Mouse (Mus musculus) olfactory bulb, adult 2 months (tissue): ENCODE measurements around the gene Macf1. TPM values are rescaled to one million over a fixed set of nuclear protein-coding genes. Genes with fewer than 3 reads are reported as not detected.
A peak's percentile ranks its signal among the peaks of the same experiment; 100 is the strongest.

Source experiments
- H3K27ac ChIP-seq: fragments of 200-500 bp; 2 replicates; pipeline ENCODE4 v1.5.1; 2012; ENCODE audit warnings: low read depth, low read length; ENCODE audit not compliant: insufficient read depth
- H3K4me1 ChIP-seq: fragments of 200-500 bp; 2 replicates; pipeline ENCODE4 v1.6.1; 2012; ENCODE audit warnings: low read length; ENCODE audit not compliant: control insufficient read depth, insufficient read depth
- H3K4me3 ChIP-seq: fragments of 200-500 bp; 2 replicates; pipeline ENCODE4 v1.5.1; 2012; ENCODE audit warnings: mild to moderate bottlenecking, low read depth, low read length, moderate library complexity; ENCODE audit not compliant: insufficient read depth
- CTCF ChIP-seq: fragments of 200-500 bp; IDR thresholded peaks from 2 replicates; pipeline ENCODE4 v1.5.1; 2012; ENCODE audit warnings: low read depth, mild to moderate bottlenecking, low read length, moderate library complexity; ENCODE audit not compliant: insufficient read depth
- POLR2A ChIP-seq: fragments of 200-500 bp; IDR thresholded peaks from 2 replicates; pipeline ENCODE4 v1.6.1; 2012; ENCODE audit warnings: mild to moderate bottlenecking, low read depth, low read length, moderate library complexity; ENCODE audit not compliant: insufficient read depth
- WGBS: fragments of 180-500 bp; shearing (Covaris S2); methylation state at CpG from one replicate; pipeline ENCODE4 v1.1.7; 2018; 5-methylcytosine and 5-hydroxymethylcytosine counted together
- polyA plus RNA-seq: library from polyadenylated mRNA; stranded (reverse); fragments of >200 nt; gene quantifications from 2 replicates; pipeline ENCODE4 v1.2.4, GENCODE M21; 2012; ENCODE audit warnings: low replicate concordance; ENCODE audit not compliant: missing spikeins, insufficient read depth, insufficient read length

Macf1 gene
- polyA plus RNA-seq, 1 experiment: 508 TPM

DNA sequence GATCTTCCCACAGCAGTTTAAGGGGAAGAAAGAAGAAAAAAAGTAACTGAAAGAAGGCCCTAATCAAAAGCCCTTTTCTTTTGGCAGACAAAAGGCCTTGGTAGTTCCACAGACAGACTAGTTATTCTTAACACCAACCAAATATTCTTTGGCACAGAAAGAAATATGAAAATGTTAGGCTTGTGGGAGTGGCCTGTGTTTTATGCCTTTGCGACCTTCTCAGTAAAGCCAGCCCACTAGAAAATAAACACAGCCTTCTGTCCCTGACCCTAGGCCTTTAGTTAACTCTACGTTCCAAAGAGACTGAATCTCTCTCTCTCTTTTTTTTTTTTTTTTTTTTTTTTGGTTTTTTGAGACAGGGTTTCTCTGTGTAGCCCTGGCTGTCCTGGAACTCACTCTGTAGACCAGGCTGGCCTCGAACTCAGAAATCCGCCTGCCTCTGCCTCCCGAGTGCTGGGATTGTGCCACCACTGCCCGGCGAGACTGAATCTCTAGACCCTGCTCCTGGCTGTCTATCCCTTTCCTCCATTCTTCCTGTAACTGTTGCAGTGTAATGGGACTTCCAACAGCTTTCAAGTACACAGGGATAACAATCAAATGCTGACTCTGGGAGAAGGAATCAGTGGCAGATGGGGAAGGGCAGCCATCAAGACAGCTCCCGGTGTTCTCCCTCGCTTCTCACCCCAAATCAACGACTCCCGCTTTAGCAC is 85.5 kb downstream of the Macf1 start:
- 83% methylated on average over 11 of the region's 11 CpGs for WGBS
- Histone ChIP-seq H3K27ac (no peak overlapping the region), H3K4me3 (no peak overlapping the region), H3K4me1 (peaks cover 14% of the 10 kb centered on the region)
- TF ChIP-seq CTCF (no peak), POLR2A (no peak)

DNA sequence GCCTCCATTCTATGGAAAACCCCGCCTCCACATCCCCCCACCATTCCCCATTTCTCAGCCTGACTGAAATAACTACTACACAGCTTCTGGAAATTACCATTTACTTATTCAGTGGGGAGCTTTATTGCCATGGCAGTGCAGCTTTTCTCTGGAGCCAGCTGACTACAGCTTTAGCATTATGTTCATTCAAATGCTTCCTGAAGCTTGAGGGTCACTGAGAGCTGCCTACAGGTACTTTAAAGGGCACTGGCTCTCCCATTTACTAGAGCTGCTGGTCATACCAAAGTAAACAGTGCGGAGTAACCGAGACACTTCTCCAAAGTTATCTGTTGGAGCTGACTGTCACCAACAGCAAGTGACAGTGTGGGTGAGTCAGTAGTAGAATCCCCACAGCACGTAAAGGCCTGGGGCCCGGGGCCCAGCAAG is 89.8 kb downstream of the Macf1 start:
- peak overlapping the region; percentile 71 for H3K27ac ChIP-seq
- WGBS: 14% methylated on average over 5 of the region's 5 CpGs
- TF ChIP-seq POLR2A: no peak
- no peak for TF ChIP-seq CTCF

DNA sequence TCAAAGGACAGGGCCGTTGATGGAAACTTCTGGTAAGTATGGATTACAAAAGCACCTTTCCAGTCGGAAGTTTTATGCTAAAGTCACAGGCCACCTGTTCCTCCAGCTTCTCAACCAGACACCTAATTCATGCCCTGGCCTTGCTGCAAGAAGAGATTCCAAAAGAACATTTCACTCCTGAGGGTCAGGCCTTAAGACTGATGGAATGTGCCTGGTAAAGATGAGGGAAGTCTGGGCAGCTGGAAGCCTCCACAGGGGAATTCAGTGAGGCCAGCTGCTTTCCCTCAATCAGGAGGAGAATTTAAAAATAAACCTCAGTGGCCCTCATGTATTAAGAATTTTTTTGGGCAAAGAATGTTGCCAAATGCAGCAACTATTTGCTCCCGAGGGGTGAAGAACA is 90.5 kb downstream of the Macf1 start:
- Histone ChIP-seq H3K4me1 (peaks cover 23% of the 10 kb centered on the region), H3K27ac (peak overlapping the region; percentile 2), H3K4me3 (no peak overlapping the region)
- no peak for TF ChIP-seq POLR2A
- TF ChIP-seq CTCF: no peak
- WGBS: 23% methylated on average over 3 of the region's 3 CpGs

More for the DNA sequence above, 89.8 kb downstream of the Macf1 start:
- Histone ChIP-seq H3K4me3 (no peak overlapping the region), H3K4me1 (peaks cover 26% of the 10 kb centered on the region)

DNA sequence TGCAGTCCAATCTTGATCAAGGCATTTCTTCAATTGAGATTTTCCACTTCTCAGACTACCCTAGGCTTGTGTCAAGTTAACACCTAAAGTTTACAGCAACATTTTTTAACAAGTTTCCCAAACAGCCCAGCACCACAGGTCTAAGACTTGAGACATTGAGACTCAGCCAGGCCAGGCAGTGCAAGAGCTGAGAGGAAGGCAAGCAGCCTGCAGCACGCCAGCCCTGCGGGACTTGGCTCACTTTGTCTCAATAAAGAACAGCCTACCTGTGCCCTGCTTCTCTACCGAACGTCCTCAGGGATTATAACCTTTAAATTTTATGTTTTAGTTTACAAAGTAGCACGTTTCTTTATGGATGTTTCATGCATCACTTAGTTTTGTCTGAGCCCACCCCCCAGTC is 92.1 kb downstream of the Macf1 start:
- no peak overlapping the region for H3K4me3 ChIP-seq
- H3K27ac ChIP-seq: no peak overlapping the region
- peaks cover 21% of the 10 kb centered on the region for H3K4me1 ChIP-seq
- WGBS: 49% methylated on average over 5 of the region's 5 CpGs
- TF ChIP-seq POLR2A (no peak), CTCF (no peak)

DNA sequence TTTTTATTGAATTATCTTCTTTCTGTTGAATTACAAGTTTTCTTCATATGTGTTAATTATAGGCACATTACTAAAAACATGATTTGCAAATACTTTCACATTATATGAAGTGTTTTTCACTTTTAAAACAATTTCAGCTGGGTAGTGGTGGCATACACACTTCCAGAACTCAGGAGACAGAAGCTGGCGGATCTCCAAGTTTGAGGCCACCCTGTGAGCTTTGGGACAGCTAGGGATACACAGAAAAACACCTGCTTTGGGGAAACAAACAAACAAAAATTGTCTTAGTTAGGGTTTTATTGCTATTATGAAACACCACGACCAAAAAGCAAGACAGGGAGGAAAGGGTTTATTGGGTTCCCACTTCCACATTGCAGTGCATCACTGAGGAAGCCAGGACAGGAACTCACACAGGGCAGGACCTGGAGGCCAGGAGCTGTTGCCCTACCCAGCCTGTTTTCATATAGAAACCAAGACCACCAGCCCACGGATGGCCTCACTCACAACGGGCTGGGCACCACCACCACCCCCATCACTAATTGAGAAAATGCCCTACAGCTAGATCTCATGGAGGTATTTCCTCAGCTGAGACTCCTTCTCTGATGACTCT is 93.0 kb downstream of the Macf1 start:
- TF ChIP-seq POLR2A (no peak), CTCF (no peak)
- Histone ChIP-seq H3K4me3 (no peak overlapping the region), H3K27ac (no peak overlapping the region), H3K4me1 (peaks cover 21% of the 10 kb centered on the region)
- WGBS: 50% methylated on average over 4 of the region's 4 CpGs

DNA sequence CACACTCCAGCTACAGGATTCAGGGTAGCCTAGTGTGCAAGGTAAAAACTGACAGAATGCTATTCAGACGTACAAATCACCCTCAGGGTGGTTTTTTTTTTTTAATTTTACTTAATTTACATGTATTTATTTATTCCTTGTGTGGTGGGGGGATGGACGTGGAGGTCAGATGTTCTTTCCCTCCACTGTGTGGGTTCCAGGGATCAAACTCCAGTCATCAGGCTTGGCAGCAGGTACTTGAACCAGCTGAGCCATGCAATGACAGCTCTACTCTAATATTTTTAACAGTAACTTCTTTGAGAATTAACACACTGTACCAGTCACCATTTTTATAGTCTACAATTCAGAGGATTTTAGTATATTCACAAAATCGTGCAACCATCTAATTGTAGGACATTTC is 94.7 kb downstream of the Macf1 start:
- 47% methylated on average over 3 of the region's 3 CpGs for WGBS
- TF ChIP-seq POLR2A: no peak
- TF ChIP-seq CTCF: no peak
- H3K4me1 ChIP-seq: peaks cover 19% of the 10 kb centered on the region
- H3K4me3 ChIP-seq: no peak overlapping the region
- H3K27ac ChIP-seq: no peak overlapping the region

DNA sequence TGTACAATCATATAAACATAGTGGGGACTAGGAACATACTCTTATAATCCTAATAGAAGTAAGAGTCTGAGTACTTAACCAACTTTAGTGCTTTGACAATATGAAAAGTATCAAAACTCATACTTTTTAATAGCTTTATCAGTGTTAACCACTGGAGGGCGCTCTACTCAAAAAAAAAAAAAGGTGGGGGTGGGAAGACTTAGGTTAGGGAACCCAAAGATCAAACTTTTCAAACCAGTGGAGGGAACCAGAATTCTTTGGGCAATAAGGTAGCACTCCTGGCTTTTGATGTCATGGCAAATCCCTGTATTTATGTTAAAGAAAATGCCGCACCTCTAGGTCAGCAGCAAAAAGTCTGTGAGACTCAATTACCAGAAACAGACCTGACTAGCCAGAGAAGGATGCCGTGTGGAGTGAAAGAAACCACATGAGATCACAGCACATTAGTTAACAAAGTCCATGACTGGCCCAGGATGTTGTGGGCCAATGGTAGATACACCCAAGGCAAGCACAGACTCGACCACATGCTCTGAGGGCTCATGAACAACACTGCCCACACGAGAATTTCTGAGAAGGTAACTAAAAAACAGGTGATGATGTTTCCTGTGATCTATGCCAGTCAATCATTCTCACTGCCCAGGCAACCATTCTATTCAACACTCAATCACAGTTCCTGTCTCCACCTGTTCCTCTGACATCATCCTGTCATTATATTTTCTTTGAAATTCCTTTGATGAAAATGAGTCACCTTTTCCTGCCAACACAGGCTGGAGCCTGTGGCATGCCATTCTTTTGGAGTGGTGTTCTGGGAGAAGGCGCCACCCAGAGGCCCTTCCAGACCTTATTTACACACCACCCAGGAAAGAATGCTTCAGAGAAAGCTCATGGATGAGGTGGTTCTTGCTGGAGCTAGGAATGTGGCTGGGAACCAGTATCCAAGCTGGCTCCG is 95.5 kb downstream of the Macf1 start:
- no peak overlapping the region for H3K4me3 ChIP-seq
- 32% methylated on average over 7 of the region's 7 CpGs for WGBS
- peaks cover 18% of the 10 kb centered on the region for H3K4me1 ChIP-seq
- TF ChIP-seq POLR2A (no peak), CTCF (no peak)
- H3K27ac ChIP-seq: peak overlapping the region; percentile 46; the same call in 1 of the 2 replicates

DNA sequence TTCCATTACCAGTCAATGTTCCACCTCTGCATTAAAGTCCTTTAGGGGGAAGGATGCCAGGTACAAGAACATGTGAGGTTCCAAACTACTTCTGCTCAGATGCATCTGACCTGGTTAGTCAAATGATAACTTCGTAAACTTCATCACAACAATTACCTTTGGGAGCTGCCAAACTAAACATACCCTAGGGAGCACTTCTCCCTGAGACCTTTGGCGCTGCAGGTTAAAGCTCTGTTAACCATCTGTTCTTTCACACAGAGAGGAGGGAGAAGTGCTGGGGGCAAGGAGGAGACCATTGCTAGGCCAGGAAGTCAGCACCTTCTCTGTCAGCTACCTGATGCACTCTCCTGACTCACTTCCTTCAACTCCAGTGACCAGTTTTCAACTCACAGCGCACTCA is 96.5 kb downstream of the Macf1 start:
- Histone ChIP-seq H3K4me3 (no peak overlapping the region), H3K4me1 (peaks cover 11% of the 10 kb centered on the region), H3K27ac (no peak overlapping the region)
- TF ChIP-seq POLR2A (no peak), CTCF (no peak)
- WGBS: 85% methylated on average over 3 of the region's 3 CpGs
